Mouse (Mus musculus): Measurements from ENCODE around the gene Gm17482.

DNA sequence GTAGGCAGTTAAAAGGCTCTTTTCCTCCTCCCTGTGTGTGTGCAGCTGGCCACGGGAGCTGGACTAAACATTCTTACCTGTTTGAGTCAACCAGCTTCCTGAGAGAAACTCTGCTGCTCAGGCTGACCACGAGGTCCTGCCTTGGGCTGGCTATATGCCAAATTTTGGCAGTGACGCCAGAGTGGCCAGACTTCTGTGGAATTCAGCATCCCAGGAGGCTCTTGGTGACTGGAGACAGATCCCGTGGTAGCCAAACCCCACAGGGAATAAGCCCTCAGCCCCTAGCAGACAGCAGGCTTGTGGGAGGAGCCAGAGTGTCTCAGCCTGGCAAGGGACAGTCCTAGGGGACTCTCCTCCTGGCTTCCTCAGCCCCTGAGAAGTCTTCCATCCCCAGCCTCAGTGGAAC, 44.7 kb downstream of the Gm17482 start:
- TF ChIP-seq POLR2A (IDR thresholded peaks at IDR 0.05; ENCODE audit: insufficient read depth, low read length) (no peak), CTCF (IDR thresholded peaks at IDR 0.05; ENCODE audit: low read depth, low read length) (no peak), EP300 (IDR thresholded peaks at IDR 0.05; ENCODE audit: insufficient read depth, low read depth, low read length) (no peak)
